Mouse (Mus musculus): ENCODE measurements around the gene Apcs. TPM values are rescaled to one million over a fixed set of nuclear protein-coding genes. Genes with fewer than 3 reads are reported as not detected.

Apcs gene
- polyA plus RNA-seq (2012): not detected in 2 replicates

GRCm38 (mm10) chr1:172894777-172895357 is at the start of gene Apcs:
TSS of gene Apcs (minus strand) at chr1:172895041.

Other genes starting within 250 kb of the Apcs start
- gene Crp, start 197.0 kb downstream of the Apcs start, polyA plus RNA-seq (2012): not detected in 2 replicates
- gene Olfr16, start 55.4 kb upstream of the Apcs start, polyA plus RNA-seq (2012): not detected in 2 replicates
- gene Olfr1408, start 242.3 kb upstream of the Apcs start, polyA plus RNA-seq (2012): not detected in 2 replicates